Mouse (Mus musculus): ENCODE results near the gene Hoxd13.

Hoxd13 gene

DNA sequence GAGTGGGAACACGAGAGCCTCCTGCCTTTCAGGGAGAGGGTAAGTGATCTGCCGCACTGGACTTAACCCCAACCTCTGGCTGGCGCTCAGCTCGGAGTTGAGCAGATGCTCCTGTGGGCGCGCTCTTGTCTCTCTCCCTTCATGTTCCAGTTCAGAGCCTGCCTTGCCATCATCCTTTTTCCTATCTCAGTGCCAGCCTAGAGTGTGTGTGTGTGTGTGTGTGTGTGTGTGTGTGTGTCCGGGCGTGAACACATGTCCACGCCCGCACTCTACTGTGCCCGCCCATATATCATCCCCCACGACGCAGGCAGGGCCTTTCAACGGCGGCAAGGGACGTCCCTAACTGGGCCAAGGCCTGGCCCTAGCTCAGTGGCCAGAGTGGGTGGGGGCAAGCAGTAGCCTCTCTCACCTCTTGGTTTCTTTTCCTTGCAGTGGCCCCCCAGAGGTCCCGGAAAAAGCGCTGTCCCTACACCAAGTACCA lies 15.4 kb downstream of the Hoxd13 start:
- no peak for TF ChIP-seq GATA4 (IDR thresholded peaks at IDR 0.05; ENCODE audit: insufficient replicate concordance, low read length)

- TF ChIP-seq GATA4 (IDR thresholded peaks at IDR 0.05; ENCODE audit: insufficient replicate concordance, low read length), result no peak
Observed at GRCm38 (mm10) chr2:74684106-74684505, 16.0 kb downstream of the Hoxd13 start.

DNA sequence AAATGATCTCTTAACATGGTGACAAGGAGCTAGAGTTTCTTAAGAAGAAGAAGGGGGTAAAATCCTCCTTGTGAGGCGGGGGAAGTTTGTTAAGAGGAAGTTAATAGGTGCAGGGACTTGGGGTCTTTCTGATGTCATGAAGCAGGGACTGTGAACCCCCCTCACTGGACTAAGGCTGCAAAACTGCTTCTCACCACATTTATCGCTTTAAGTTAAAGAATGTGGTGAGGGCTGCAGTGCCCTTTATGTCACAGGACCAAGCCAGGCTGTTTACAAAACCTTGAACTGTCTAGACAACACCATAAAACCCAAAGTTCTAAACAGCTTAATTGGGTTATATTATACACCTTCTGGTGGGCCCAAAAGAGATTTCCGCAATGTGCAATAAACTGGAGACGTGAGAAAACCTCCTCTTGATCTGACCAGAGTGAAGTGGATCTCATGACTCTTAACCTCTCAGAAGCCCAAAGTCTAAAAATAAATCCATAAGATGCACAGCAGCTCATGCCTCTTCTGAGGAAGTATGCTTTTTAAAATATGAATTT lies 17.0 kb downstream of the Hoxd13 start:
- TF ChIP-seq GATA4 (IDR thresholded peaks at IDR 0.05; ENCODE audit: insufficient replicate concordance, low read length), result no peak

GRCm38 (mm10) chr2:74686301-74686987 lies 18.3 kb downstream of the Hoxd13 start:
- TF ChIP-seq GATA4 (IDR thresholded peaks at IDR 0.05; ENCODE audit: insufficient replicate concordance, low read length), result no peak

DNA sequence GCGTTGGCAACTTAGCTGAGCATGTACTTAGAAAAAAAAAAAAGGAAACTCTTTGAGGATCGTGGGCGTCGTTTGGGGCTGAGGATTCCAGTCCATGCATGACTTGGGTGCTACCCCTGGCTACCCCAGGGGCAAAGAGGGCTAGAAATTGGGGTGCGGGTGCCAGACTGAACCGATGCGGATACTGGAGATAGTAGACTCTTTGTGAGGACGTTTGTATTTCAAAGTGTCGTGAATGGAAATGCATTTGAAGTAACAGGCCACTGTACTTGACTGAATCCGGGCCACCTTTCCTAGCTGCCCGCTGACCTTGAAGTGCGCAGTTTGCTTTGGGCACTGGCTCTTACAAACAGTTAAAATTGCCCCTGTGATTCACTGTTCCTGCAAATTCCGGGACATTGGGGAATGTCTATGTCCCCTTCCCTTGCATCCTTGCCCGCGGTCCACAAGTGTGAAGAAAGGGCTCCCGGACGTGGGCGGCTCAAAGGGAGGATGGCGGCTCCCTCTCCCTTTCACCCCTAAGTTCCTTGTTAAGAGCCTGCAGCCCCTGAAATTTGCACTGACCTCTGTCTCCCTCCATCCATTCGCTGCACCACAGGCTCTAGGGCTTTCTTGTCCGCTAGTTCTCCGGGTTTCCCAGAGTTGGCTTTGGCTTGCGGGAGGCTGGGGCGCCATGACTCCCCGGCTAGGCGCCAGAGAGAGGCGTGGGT lies 19.0 kb downstream of the Hoxd13 start:
- TF ChIP-seq GATA4 (IDR thresholded peaks at IDR 0.05; ENCODE audit: insufficient replicate concordance, low read length), result no peak

GRCm38 (mm10) chr2:74687698-74688555 lies 19.8 kb downstream of the Hoxd13 start:
- TF ChIP-seq GATA4 (IDR thresholded peaks at IDR 0.05; ENCODE audit: insufficient replicate concordance, low read length), result no peak

GRCm38 (mm10) chr2:74688795-74689573 lies 20.9 kb downstream of the Hoxd13 start:
- no peak for TF ChIP-seq GATA4 (IDR thresholded peaks at IDR 0.05; ENCODE audit: insufficient replicate concordance, low read length)

GRCm38 (mm10) chr2:74689574-74690337 lies 21.6 kb downstream of the Hoxd13 start:
- no peak for TF ChIP-seq GATA4 (IDR thresholded peaks at IDR 0.05; ENCODE audit: insufficient replicate concordance, low read length)

GRCm38 (mm10) chr2:74690338-74690716 lies 22.2 kb downstream of the Hoxd13 start:
- TF ChIP-seq GATA4 (IDR thresholded peaks at IDR 0.05; ENCODE audit: insufficient replicate concordance, low read length), result no peak

DNA sequence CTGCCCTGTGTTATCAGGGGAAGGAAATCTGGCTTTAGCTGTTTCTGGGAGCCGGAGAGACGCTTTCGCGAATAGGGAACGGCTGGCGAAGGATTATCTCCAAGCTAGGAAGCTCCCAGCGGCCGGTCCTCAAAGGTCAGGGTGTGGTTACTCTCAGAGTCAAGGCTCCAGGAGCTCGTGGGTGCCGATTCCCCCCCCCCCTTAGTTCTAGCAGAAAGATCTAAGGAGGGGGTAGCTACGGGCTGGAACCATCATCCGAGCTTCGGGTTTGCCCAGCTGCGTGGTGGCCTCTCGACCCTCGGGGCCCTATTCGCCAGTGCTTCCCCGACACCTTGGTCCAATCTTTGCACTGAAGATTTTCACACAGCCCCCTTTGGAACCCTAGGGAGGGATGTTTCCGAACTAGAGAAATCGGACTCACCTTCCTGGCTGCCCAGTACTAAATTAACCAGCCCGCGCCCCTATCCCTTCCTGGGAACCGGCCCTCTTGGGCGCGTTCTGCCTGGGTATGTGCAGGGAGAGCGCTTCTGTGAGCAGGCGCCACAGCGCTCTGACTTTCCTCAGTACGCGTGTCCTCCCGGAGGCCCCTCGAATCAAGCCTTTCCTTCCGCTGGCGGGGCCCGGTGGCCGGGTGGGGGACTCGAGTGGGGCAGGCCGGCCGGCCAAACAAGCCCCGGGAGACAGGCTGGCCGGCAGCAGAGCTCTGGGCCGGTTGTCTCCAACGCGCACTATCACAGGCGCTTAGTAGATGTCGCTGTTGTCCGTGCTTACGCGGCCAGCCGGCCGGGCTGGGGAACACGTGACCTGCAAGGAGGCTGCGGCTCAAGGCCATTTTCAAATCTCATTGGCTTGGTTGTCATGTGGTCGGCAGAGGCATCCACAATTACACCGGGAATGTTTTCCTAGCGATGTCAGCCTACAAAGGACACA lies 23.2 kb downstream of the Hoxd13 start, which contains the start of gene Hoxd10:
Hoxd10 (plus strand) TSS at position 903 of the 930 bp plus-strand sequence.
- no peak for TF ChIP-seq GATA4 (IDR thresholded peaks at IDR 0.05; ENCODE audit: insufficient replicate concordance, low read length)

GRCm38 (mm10) chr2:74691995-74692807 lies 24.1 kb downstream of the Hoxd13 start:
- TF ChIP-seq GATA4 (IDR thresholded peaks at IDR 0.05; ENCODE audit: insufficient replicate concordance, low read length), result no peak
